Mouse (Mus musculus): ENCODE results near the gene Mrpl17.

DNA sequence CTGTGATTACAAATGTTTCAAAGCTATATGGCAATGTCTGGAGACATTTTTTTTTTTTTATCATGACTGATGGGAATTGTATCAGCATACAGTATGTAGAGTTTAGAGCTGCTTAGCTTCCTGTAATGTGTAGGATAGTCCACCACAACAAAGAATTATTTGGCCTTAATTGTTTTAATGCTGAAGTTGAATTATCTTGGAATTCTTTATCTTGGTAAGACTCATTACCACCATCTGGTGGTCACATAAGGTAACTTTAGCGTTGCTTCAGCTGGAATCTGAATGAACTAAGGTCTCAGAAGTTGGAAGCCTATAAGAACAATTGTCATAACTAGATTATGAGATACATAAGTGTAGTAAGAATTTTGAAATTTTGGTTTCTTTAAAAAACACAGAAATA is 7.6 kb upstream of the Mrpl17 start:
- peak; percentile 39 to 75; a peak in 3 of 4 replicates for TF ChIP-seq CTCF (conservative IDR thresholded peaks at IDR 0.05 in 1 of 2, IDR thresholded peaks at IDR 0.05 in 1 of 2; ENCODE audit: low read depth in 2 of 2, low read length in 2 of 2)
- TF ChIP-seq MAFK (IDR thresholded peaks at IDR 0.05; ENCODE audit: insufficient replicate concordance, low read length), result no peak
- TF ChIP-seq MYC (IDR thresholded peaks at IDR 0.05; ENCODE audit: low read depth, low read length), result 0 out of 2 replicates have a peak, but pooled peaks have one; percentile 15
- TF ChIP-seq CHD2 (IDR thresholded peaks at IDR 0.05; ENCODE audit: low read length), result no peak
- TF ChIP-seq POLR2A (IDR thresholded peaks at IDR 0.05; ENCODE audit: low read depth, low read length), result no peak
- TF ChIP-seq KAT2A (IDR thresholded peaks at IDR 0.05; ENCODE audit: insufficient replicate concordance, low read length), result no peak
- no peak for TF ChIP-seq CHD1 (IDR thresholded peaks at IDR 0.05; ENCODE audit: low read depth, low read length)

Data from CH12.LX (cell line).